Mouse (Mus musculus): ENCODE measurements around the gene Zfp735.

Zfp735 gene

DNA sequence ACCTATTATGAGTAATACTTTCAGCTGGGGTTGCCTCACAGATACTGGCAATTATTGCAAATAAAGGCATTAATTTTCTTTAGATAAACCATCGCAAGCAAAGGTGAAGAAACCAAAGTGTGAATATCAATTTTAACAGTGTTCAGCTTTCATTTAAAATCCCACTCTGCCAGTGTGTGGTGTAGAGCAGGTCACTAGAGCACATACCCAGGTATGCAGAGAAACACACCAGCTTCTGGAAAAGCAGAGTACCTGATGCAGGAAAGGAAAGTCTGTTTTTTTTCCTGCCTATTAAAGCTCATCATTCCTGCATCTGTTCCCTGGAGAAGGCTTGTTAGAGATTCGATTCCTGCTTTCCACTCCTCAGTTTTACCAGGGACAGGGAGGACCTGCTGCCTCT is at the start of gene Zfp735:
TSS of gene Zfp735 (plus strand) at position 301 of the 400 bp plus-strand sequence.
- DNase-seq (ENCODE audit: low read depth, low spot score), result no peak

DNA sequence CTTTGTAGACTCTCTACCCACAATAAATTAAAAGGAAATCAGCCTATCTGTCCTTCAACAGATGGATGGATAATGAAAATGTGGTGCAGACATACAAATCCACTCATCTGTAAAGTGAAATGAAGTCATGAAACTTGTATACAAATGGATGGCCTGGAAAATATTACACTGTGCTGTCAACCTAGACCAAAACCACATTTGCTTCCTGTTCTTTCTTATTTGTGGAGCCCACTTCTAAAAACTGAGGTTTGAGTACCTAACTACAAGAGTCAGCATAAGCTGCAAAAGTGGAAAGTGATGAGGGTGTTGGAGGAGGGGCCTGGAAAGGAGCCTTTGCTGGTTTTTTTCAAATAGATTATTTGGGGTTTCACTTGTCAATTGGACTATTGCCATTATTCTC is 70.5 kb downstream of the Zfp735 start:
- DNase-seq (ENCODE audit: low read depth, low spot score), result no peak
